Mouse (Mus musculus) brain, embryonic 14.5 days (tissue): ENCODE measurements around the gene Nlgn2.

ENCODE experiments used
- CTCF ChIP-seq: fragments of 200-500 bp; IDR thresholded peaks from 2 replicates; pipeline ENCODE4 v1.5.1; 2012; ENCODE audit warnings: inconsistent platforms, mild to moderate bottlenecking, moderate library complexity, borderline replicate concordance; ENCODE audit not compliant: insufficient read depth, insufficient read length; ENCODE audit errors: extremely low read depth
- POLR2A ChIP-seq: fragments of 200-500 bp; IDR thresholded peaks from 2 replicates; pipeline ENCODE4 v1.6.1; 2012; ENCODE audit warnings: mild to moderate bottlenecking, inconsistent platforms, borderline replicate concordance; ENCODE audit not compliant: poor library complexity, insufficient read depth, insufficient read length, severe bottlenecking; ENCODE audit errors: extremely low read depth

GRCm38 (mm10) chr11:69804652-69804940, 33.0 kb downstream of the Nlgn2 start:
- TF ChIP-seq CTCF (no peak), POLR2A (no peak)
